Mouse (Mus musculus): ENCODE measurements at regions not wholly inside any gene's neighbourhood (a gene's known extent, or its start where the extent isn't known, plus 50 kb on each side); places are given as distances from the start of the nearest gene placed in this dataset.

DNA sequence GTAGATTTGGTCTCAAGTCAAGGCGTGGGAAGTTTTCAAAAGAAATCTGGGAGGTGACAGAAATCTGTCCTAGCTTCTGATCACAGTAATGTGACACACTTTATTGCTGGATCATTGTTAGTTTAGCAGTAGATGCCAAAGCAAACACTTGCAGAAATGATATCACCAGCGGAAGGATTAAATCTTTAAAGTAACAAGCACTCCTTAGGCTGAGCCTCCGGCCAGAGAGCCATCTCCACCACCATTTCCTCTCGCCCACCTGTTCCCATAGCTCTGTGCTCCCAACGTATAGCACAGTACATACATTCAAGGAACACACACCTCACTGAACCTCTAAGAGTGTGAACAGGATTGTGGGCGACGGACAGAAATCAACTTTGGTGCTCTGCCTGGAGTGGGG lies 75.6 kb upstream of the Ifne start:
- WGBS, result 89% methylated on average over 7 of the region's 7 CpGs
- no peak overlapping the region for H3K27ac ChIP-seq
- DNase-seq (ENCODE audit: extremely low spot score, low spot score), result no peak

DNA sequence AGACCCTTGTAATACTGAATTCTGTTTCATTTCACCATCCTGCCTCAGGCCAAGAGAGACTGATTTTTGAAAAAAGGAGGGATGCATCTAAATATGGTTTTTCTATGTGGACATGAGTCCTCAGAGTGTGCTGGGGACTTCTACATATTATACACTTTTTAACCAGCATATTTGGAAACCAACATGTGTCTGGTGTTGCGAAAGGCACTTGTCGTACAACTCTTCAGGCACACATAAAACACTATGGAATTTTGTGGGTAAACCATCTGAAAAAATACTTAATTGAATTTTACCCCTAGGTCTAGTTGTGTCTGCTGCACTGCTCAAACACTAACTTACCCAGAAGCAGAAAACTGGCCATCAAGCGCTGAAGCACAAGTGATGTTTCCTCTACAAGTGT lies 74.0 kb upstream of the Ifne start:
- 94% methylated on average over 3 of the region's 3 CpGs for WGBS
- Histone ChIP-seq H3K36me3 (replicated peaks) (no peaks in the 10 kb centered on the region), H3K27ac (no peak overlapping the region), H3K4me1 (peaks cover 16% of the 10 kb centered on the region), H3K9me3 (no peaks in the 10 kb centered on the region), H3K27me3 (ENCODE audit: poor library complexity, severe bottlenecking) (no peaks in the 10 kb centered on the region; the same call in 1 of the 2 replicates), H3K4me3 (no peak overlapping the region)
- no peak for DNase-seq (ENCODE audit: extremely low spot score, low spot score)

More for the DNA sequence above, 75.6 kb upstream of the Ifne start:
- Histone ChIP-seq H3K4me3 (no peak overlapping the region), H3K4me1 (peaks cover 10% of the 10 kb centered on the region), H3K9me3 (no peaks in the 10 kb centered on the region), H3K27me3 (ENCODE audit: poor library complexity, severe bottlenecking) (no peaks in the 10 kb centered on the region; the same call in 1 of the 2 replicates), H3K36me3 (replicated peaks) (no peaks in the 10 kb centered on the region)

DNA sequence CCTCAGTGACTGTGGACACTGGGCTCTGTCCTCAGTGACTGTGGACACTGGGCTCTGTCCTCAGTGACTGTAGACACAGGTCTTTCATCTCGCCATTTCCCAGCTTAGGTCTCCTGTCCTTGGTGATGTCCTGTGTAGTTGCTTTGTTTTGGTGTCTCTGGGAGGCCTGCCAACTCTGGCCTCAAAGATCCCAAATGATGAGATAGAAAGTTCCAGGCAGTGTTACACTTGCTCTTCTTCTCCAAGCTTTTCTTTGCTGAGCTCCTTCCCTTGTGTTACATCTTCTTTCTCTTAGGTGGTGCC lies 71.0 kb upstream of the Ifne start:
- 70% methylated on average over 1 of the region's 1 CpGs for WGBS
- H3K27me3 ChIP-seq (ENCODE audit: poor library complexity, severe bottlenecking), result no peaks in the 10 kb centered on the region
- DNase-seq (ENCODE audit: extremely low spot score, low spot score), result no peak
- H3K27ac ChIP-seq, result peak overlapping the region; percentile 11; the same call in 1 of the 2 replicates
- peaks cover 10% of the 10 kb centered on the region for H3K4me1 ChIP-seq
- H3K36me3 ChIP-seq (replicated peaks), result no peaks in the 10 kb centered on the region
- H3K4me3 ChIP-seq, result no peak overlapping the region
- no peaks in the 10 kb centered on the region for H3K9me3 ChIP-seq

DNA sequence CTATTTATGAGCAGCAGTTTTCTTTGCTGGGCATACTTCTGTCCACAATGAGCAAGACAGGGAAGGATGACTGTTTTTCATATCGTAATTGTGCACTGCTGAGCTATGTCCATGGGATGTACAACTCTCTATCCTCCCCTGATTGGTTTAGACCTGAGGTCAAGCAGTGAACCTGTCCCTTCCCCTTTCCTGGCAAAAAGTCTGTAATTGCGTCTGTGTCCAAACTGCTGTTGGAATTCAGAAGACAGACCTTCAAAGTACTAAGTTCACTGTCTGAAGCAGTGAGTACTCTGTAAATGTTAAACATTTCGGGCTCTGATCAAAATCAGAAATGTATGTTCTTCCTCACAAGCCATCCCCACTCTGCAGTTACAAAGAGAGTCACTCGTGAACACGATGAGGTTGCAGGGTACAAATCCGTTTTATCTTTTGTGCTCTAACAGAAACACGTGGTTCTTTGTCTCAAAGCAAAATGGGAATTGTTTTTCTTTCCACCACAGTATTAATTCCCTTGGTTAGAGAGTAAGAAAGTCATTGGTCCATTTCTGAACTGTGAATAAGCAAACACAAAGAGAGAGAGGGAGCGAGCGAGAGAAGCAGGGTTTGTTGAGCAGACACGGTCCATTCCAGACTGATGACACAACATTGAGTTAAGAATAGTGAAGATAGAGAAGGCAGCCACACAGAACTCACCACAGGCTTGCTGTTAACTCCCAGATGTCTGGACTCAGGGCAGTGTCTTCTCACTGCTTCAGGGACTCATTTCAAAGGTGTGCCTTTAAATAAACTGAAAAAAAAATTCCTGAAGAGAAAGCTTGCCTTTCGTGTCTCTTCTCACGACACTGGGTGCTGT lies 70.4 kb upstream of the Ifne start:
- H3K4me1 ChIP-seq, result peaks cover 10% of the 10 kb centered on the region
- H3K27ac ChIP-seq, result peak overlapping the region; percentile 11; the same call in 1 of the 2 replicates
- H3K4me3 ChIP-seq, result no peak overlapping the region
- H3K27me3 ChIP-seq (ENCODE audit: poor library complexity, severe bottlenecking), result no peaks in the 10 kb centered on the region
- no peaks in the 10 kb centered on the region for H3K36me3 ChIP-seq (replicated peaks)
- 62% methylated on average over 12 of the region's 12 CpGs for WGBS
- H3K9me3 ChIP-seq, result no peaks in the 10 kb centered on the region
- DNase-seq (ENCODE audit: extremely low spot score, low spot score), result no peak

DNA sequence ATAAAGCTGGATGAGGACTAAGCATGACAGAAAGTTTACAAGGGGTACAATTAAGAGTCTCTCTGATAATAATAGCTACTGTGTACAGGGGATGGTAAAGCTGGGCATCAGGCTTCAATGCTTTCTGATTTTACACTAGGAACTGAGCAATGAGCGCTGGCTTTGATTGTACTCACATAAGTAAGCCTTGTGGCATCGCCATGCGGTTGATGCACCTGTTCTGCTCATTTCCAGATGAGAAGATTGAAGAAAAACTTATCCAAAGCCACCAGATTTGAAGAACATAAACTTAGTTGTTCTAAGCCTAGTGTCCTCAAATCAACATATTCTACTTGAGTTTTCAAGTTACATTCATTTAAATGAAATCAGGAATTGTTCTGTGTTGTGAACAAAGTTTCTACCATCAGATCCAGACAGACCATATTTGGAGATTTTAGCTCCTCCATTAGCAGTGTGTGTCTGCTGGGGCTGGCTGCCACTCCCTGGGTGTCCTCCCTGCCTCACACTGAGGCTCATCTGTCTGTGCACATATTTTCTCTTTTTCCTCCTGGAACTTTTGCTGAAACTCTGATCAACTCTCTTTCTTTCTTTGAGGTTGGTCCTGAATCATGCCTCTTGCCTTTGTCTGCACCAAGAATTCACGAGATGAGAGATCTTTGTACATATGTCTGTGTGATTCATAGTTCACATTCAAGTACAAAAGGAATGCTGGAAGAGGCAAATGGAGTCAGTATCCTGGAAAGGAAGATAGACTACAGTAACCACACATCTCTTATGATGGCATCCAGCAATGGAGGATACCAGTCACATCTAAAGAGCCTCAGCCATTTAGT lies 68.2 kb upstream of the Ifne start:
- DNase-seq (ENCODE audit: extremely low spot score, low spot score), result no peak
- H3K4me3 ChIP-seq, result no peak overlapping the region
- no peaks in the 10 kb centered on the region for H3K27me3 ChIP-seq (ENCODE audit: poor library complexity, severe bottlenecking)
- H3K27ac ChIP-seq, result no peak overlapping the region
- 93% methylated on average over 4 of the region's 4 CpGs for whole genome bisulfite sequencing
- H3K4me1 ChIP-seq, result peaks cover 10% of the 10 kb centered on the region
- H3K9me3 ChIP-seq, result no peaks in the 10 kb centered on the region
- no peaks in the 10 kb centered on the region for H3K36me3 ChIP-seq (replicated peaks)

DNA sequence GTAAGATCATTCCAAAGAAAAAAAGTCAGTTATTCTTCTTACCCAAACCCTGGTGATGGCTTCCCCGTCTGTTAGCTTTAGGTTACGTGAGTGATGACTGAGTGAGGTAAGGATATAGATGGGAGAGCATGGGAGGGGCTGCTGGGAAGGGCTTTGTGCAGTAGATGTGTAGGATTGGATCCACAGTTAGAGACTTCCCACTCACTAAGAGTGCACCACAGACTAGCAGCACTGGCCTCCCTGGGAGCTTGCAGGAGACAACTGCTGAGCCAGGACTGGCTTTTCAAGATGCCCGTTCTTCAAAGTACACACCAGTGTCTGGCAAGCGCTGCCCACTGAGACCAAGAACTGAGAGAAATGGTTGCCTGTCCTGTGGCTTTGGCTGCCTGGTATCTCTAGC lies 62.0 kb upstream of the Ifne start:
- Histone ChIP-seq H3K4me1 (peaks cover 13% of the 10 kb centered on the region), H3K9me3 (no peaks in the 10 kb centered on the region), H3K27me3 (ENCODE audit: poor library complexity, severe bottlenecking) (peaks cover 34% of the 10 kb centered on the region), H3K36me3 (replicated peaks) (no peaks in the 10 kb centered on the region), H3K27ac (no peak overlapping the region), H3K4me3 (no peak overlapping the region)
- 81% methylated on average over 4 of the region's 4 CpGs for WGBS
- DNase-seq (ENCODE audit: extremely low spot score, low spot score), result no peak

DNA sequence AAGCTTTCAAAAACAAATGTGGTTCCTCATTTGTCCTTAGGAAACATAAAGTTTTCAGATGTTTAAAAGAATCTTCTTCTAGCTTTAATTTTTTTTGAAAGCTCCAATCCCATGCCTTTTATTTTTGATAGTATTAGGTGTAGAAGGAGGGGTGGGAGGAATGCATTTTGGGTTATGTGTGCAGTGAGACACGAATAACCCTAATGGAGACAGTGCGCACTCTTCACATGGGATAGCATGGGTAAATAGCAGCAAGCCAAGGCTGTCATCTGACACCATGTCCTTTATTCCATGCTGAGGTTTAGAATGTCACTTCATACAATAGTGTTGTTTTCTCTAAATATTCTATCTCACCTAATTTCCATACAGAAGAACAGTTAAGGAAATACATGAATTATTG lies 60.7 kb upstream of the Ifne start:
- Histone ChIP-seq H3K36me3 (replicated peaks) (no peaks in the 10 kb centered on the region), H3K4me1 (peaks cover 13% of the 10 kb centered on the region), H3K27ac (no peak overlapping the region), H3K27me3 (ENCODE audit: poor library complexity, severe bottlenecking) (peaks cover 47% of the 10 kb centered on the region), H3K9me3 (no peaks in the 10 kb centered on the region), H3K4me3 (no peak overlapping the region)
- WGBS, result 87% methylated on average over 2 of the region's 2 CpGs
- DNase-seq (ENCODE audit: extremely low spot score, low spot score), result no peak

DNA sequence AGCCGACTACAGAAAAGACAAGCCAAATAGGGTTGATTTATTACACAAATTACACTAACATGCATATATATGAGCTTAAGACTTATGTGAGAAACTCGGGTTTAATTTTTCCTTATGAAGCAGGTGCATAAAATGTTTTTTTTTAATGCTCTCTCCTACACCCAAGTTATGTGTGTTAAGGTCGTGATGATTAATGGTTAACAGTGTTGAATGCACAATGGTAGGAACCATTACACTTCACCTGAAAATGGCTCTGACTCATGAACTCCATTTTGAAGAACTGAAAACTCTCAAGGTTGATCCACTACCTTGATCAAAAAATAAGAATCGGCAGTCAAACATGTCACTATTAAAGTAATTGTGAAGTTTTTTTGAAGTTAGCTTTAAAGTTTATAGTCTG lies 59.4 kb upstream of the Ifne start:
- 78% methylated on average over 4 of the region's 4 CpGs for WGBS
- DNase-seq (ENCODE audit: extremely low spot score, low spot score), result no peak

DNA sequence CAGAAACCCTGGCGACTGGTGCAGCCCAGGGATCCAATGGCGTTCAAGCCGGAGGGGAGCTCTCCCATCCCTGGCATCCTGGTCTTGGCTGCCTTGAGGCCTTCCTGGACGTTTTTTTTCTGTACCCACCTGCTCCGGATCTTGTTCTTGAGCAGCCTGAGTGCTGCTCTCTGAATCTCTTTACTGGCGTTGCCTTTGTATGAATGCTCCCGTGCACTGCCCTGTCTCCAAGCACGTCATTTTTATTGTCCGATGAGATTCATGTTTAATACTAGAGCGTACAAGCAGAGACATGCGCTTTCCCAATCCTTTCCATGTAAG lies 58.7 kb upstream of the Ifne start:
- peak; percentile 59 for DNase-seq (ENCODE audit: extremely low spot score, low spot score)

More for the DNA sequence above, 59.4 kb upstream of the Ifne start:
- Histone ChIP-seq H3K4me3 (no peak overlapping the region), H3K27me3 (ENCODE audit: poor library complexity, severe bottlenecking) (peaks cover 54% of the 10 kb centered on the region), H3K9me3 (no peaks in the 10 kb centered on the region), H3K27ac (no peak overlapping the region), H3K36me3 (replicated peaks) (no peaks in the 10 kb centered on the region), H3K4me1 (peaks cover 17% of the 10 kb centered on the region)

DNA sequence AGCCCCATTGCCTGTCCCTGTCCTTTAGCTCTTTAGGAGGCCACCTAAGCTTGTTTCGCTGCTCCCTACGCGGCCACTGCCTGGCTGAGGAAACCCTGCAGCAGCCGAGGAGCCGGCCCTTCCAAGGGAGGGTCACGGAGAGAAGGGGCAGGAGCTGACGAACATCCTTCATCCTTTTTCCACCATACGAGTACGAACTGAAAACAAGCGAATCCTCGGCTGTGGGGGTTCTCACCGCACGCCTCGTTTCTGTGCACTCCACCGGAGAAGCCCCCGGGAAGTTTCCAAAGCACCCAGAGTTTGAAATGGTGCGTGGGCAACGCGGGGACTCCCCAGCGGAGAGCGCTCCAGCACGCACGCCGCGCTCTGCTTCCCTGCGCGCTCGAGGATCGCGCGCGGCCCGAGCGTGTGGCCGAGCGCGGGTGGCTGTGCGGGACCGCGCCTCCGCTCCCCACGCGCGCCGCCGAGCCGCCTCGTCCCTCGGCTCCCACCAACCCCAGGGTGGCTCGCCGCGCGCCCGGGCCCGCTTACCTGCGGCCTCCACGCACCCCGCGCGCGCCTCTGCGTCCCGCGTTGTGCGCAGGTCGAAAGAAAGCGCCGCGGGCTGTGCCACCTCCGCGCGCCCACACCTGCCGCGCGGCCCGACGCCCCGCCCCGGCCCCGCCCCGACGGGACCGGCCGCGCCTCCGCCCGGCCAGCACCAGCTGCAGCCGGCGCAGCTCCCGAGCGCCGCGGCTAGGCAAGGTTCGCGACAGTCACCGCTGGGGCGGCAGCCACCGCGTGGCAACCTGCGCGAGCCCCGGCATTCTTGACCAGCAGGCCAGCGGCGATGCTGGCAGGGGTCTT lies 58.1 kb upstream of the Ifne start:
- Histone ChIP-seq H3K27ac (peak overlapping the region; percentile 89), H3K4me1 (peaks cover 17% of the 10 kb centered on the region), H3K27me3 (ENCODE audit: poor library complexity, severe bottlenecking) (peaks cover 54% of the 10 kb centered on the region), H3K9me3 (no peaks in the 10 kb centered on the region), H3K4me3 (peak overlapping the region; percentile 81), H3K36me3 (replicated peaks) (no peaks in the 10 kb centered on the region)
- peak; percentile 58 for DNase-seq (ENCODE audit: extremely low spot score, low spot score)
- under 1% methylated on average over 100 of the region's 104 CpGs for WGBS

More for the DNA sequence above, 58.7 kb upstream of the Ifne start:
- Histone ChIP-seq H3K4me1 (peaks cover 17% of the 10 kb centered on the region), H3K36me3 (replicated peaks) (no peaks in the 10 kb centered on the region), H3K27me3 (ENCODE audit: poor library complexity, severe bottlenecking) (peaks cover 54% of the 10 kb centered on the region), H3K9me3 (no peaks in the 10 kb centered on the region), H3K27ac (peak overlapping the region; percentile 89), H3K4me3 (peak overlapping the region; percentile 81)
- 6% methylated on average over 11 of the region's 11 CpGs for WGBS

DNA sequence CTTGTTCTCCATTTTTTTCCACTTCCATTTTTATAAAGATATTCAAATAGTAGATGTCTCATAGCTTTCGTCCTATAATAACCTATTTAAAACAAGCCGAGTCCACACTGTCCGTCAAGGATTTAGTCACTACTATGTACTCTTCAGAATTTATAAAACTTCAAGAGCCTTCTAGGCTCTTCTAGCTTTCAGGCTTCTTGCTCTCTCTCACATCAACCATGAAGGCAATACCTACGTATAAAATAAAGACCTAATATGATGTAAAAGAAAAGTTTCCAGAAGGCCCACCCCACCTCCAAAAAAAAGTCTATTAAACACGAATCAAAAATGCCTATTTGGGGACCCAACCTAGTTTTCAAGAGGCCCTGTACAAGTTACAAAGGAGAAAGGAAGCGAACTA lies 57.0 kb upstream of the Ifne start:
- no peak for DNase-seq (ENCODE audit: extremely low spot score, low spot score)
- H3K27me3 ChIP-seq (ENCODE audit: poor library complexity, severe bottlenecking), result peaks cover 54% of the 10 kb centered on the region
- 0 out of 2 replicates have a peak overlapping the region, but pooled peaks have one; percentile 81 for H3K4me3 ChIP-seq
- no peaks in the 10 kb centered on the region for H3K36me3 ChIP-seq (replicated peaks)
- WGBS, result 66% methylated on average over 6 of the region's 6 CpGs
- no peak overlapping the region for H3K27ac ChIP-seq
- peaks cover 17% of the 10 kb centered on the region for H3K4me1 ChIP-seq
- H3K9me3 ChIP-seq, result no peaks in the 10 kb centered on the region

DNA sequence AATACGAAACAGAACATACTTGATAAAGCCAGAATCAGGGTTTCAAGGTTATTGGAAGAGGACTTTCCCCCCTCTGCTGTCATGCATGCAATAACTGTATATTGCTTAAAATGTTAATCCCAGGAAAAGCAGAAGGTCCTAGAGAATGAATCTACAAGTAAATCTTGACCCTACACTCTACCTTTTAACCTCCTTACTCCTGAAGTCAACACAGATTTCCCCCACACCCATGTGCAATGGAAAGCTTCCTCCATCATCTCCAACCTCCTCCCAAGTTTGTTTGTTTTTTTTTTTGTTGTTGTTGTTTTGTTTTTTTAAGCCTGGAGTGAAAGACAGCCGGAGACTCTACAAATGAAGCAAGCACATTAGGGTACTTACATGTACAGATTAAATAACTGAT lies 55.9 kb upstream of the Ifne start:
- no peak overlapping the region for H3K4me3 ChIP-seq
- no peaks in the 10 kb centered on the region for H3K36me3 ChIP-seq (replicated peaks)
- H3K27me3 ChIP-seq (ENCODE audit: poor library complexity, severe bottlenecking), result peaks cover 54% of the 10 kb centered on the region
- peaks cover 17% of the 10 kb centered on the region for H3K4me1 ChIP-seq
- H3K9me3 ChIP-seq, result no peaks in the 10 kb centered on the region
- no peak overlapping the region for H3K27ac ChIP-seq
- DNase-seq (ENCODE audit: extremely low spot score, low spot score), result no peak
- WGBS, result 79% methylated on average over 2 of the region's 2 CpGs
